Mouse (Mus musculus): ENCODE data around the gene Gm40193. TPM values are rescaled to one million over a fixed set of nuclear protein-coding genes. Genes with fewer than 3 reads are reported as not detected.

Gm40193 gene
- polyA plus RNA-seq, 1 experiment = not detected

DNA sequence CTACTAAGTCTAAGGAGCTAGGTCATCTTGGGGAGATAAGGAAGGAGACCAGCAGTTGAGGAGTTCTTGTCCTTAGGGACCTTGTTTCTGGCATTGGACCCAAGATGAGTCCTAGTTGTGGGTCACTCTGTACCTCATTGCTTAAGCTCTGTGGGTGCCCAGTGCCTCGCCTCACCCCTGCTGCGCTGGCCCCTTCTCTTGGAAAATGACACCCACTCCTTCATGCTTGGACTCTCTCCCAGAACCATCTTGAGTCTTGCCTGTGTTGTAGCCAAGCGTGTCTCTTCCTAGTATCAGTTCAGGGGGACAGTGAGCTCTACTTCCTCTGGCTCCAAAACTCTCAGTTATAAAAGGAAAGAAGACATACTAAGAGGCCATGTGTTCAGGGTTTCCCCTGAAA lies 43.6 kb downstream of the Gm40193 start:
- Histone ChIP-seq H3K4me1 (peaks cover 19% of the 10 kb centered on the region), H3K4me3 (replicated peaks) (no peak overlapping the region), H3K27me3 (replicated peaks) (peaks cover 11% of the 10 kb centered on the region), H3K9me3 (peaks cover 6% of the 10 kb centered on the region), H3K36me3 (replicated peaks; ENCODE audit: low read length) (no peaks in the 10 kb centered on the region)
- TF ChIP-seq GATA1 (IDR thresholded peaks at IDR 0.05; ENCODE audit: borderline replicate concordance, low read length) (no peak), FLI1 (IDR thresholded peaks at IDR 0.05; ENCODE audit: low read length) (no peak)

DNA sequence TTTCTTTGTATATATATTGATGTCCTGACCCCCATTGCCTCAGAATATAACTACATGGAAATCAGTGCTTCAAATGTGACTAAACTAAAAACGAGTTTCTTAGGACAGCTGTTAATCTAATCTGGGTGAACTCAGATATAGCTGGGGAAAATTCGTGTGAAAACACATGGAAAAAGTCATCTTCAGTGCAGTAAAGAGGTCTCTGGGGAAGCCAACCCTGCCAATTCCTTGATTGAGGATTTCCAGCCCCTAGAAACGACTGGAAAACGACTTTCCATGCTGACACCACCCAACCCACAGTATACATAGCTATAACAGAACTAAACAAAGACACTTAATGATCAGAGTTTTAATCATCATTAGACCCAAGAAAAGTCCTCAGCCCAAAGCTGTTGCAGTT lies 44.9 kb downstream of the Gm40193 start:
- TF ChIP-seq FLI1 (IDR thresholded peaks at IDR 0.05; ENCODE audit: low read length) = no peak
- TF ChIP-seq GATA1 (IDR thresholded peaks at IDR 0.05; ENCODE audit: borderline replicate concordance, low read length) = no peak
- no peaks in the 10 kb centered on the region for H3K36me3 ChIP-seq (replicated peaks; ENCODE audit: low read length)
- peaks cover 27% of the 10 kb centered on the region for H3K4me1 ChIP-seq
- no peak overlapping the region for H3K4me3 ChIP-seq (replicated peaks)
- H3K9me3 ChIP-seq = peaks cover 6% of the 10 kb centered on the region
- peaks cover 11% of the 10 kb centered on the region for H3K27me3 ChIP-seq (replicated peaks)

DNA sequence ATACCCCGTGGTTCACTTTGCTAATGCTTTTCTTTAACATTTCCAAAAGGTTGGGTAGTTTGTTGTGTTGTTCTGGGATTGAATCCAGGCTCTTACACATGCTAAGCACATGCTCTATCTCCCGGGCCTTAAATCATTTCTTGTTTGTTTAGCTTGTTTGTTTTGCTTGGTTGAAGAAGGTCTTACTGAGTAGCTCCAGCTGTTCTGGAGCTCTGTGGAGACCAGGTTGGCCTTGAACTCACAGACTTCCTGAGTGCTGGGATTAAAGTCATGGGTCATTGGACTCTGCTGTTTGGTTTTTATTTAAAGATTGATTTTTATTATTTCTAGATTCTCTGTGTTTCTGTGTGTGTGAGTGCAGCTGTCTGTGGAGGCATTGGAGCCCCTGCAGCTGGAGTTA lies 47.2 kb downstream of the Gm40193 start:
- H3K4me1 ChIP-seq = peaks cover 43% of the 10 kb centered on the region
- TF ChIP-seq FLI1 (IDR thresholded peaks at IDR 0.05; ENCODE audit: low read length) = no peak
- H3K36me3 ChIP-seq (replicated peaks; ENCODE audit: low read length) = no peaks in the 10 kb centered on the region
- no peaks in the 10 kb centered on the region for H3K9me3 ChIP-seq
- peaks cover 7% of the 10 kb centered on the region for H3K27me3 ChIP-seq (replicated peaks)
- no peak overlapping the region for H3K4me3 ChIP-seq (replicated peaks)

Other genes starting within 250 kb of the Gm40193 start
- 0.03 TPM in 1 of 2 replicates, not detected in the other for gene Alox12e, start 210.3 kb downstream of the Gm40193 start, polyA plus RNA-seq (2012; ENCODE audit: insufficient read depth, low replicate concordance)
- gene Alox15, start 180.9 kb downstream of the Gm40193 start, polyA plus RNA-seq (2012; ENCODE audit: insufficient read depth, low replicate concordance) = 0.50 TPM in 1 of 2 replicates, not detected in the other
- gene Pelp1, start 122.9 kb downstream of the Gm40193 start, polyA plus RNA-seq (2012; ENCODE audit: insufficient read depth, low replicate concordance) = 30.9 and 36.1 TPM in 2 replicates
- gene Arrb2, start 100.3 kb downstream of the Gm40193 start, polyA plus RNA-seq (2012; ENCODE audit: insufficient read depth, low replicate concordance) = 1,596 and 3,155 TPM in 2 replicates
- 47.7 and 52.0 TPM in 2 replicates for gene Med11, start 81.0 kb downstream of the Gm40193 start, polyA plus RNA-seq (2012; ENCODE audit: insufficient read depth, low replicate concordance)
- 2.1 and 3.6 TPM in 2 replicates for gene Zmynd15, start 73.5 kb downstream of the Gm40193 start, polyA plus RNA-seq (2012; ENCODE audit: insufficient read depth, low replicate concordance)
- gene Cxcl16, start 73.0 kb downstream of the Gm40193 start, polyA plus RNA-seq (2012; ENCODE audit: insufficient read depth, low replicate concordance) = 1.4 and 23.1 TPM in 2 replicates
- 0.55 TPM in 1 of 2 replicates, not detected in the other for gene Tm4sf5, start 27.7 kb downstream of the Gm40193 start, polyA plus RNA-seq (2012; ENCODE audit: insufficient read depth, low replicate concordance)
- gene Vmo1, start 18.3 kb downstream of the Gm40193 start, polyA plus RNA-seq (2012; ENCODE audit: insufficient read depth, low replicate concordance) = not detected in 2 replicates
- gene Gltpd2, start 13.7 kb downstream of the Gm40193 start, polyA plus RNA-seq (2012; ENCODE audit: insufficient read depth, low replicate concordance) = not detected in 2 replicates
- 79.0 and 226 TPM in 2 replicates for gene Psmb6, start 7.6 kb downstream of the Gm40193 start, polyA plus RNA-seq (2012; ENCODE audit: insufficient read depth, low replicate concordance)
- gene Pld2, start 7.1 kb upstream of the Gm40193 start, polyA plus RNA-seq (2012; ENCODE audit: insufficient read depth, low replicate concordance) = 1.1 TPM in 1 of 2 replicates, not detected in the other
- 122 and 129 TPM in 2 replicates for gene Mink1, start 29.9 kb upstream of the Gm40193 start, polyA plus RNA-seq (2012; ENCODE audit: insufficient read depth, low replicate concordance)
- not detected in 2 replicates for gene 4930544D05Rik, start 82.9 kb upstream of the Gm40193 start, polyA plus RNA-seq (2012; ENCODE audit: insufficient read depth, low replicate concordance)
- 0.83 TPM in 1 of 2 replicates, not detected in the other for gene Chrne, start 86.3 kb upstream of the Gm40193 start, polyA plus RNA-seq (2012; ENCODE audit: insufficient read depth, low replicate concordance)
- gene Gp1ba, start 106.2 kb upstream of the Gm40193 start, polyA plus RNA-seq (2012; ENCODE audit: insufficient read depth, low replicate concordance) = 898 and 1,061 TPM in 2 replicates
- 102 and 125 TPM in 2 replicates for gene Rnf167, start 114.3 kb upstream of the Gm40193 start, polyA plus RNA-seq (2012; ENCODE audit: insufficient read depth, low replicate concordance)
- 15.7 and 78.7 TPM in 2 replicates for gene Slc25a11, start 114.5 kb upstream of the Gm40193 start, polyA plus RNA-seq (2012; ENCODE audit: insufficient read depth, low replicate concordance)
- gene Pfn1, start 121.7 kb upstream of the Gm40193 start, polyA plus RNA-seq (2012; ENCODE audit: insufficient read depth, low replicate concordance) = 9,580 and 14,702 TPM in 2 replicates
- gene Eno3, start 124.3 kb upstream of the Gm40193 start, polyA plus RNA-seq (2012; ENCODE audit: insufficient read depth, low replicate concordance) = 4.2 and 8.4 TPM in 2 replicates
- 40.5 and 288 TPM in 2 replicates for gene Spag7, start 136.5 kb upstream of the Gm40193 start, polyA plus RNA-seq (2012; ENCODE audit: insufficient read depth, low replicate concordance)
- 22.6 and 68.5 TPM in 2 replicates for gene Camta2, start 155.2 kb upstream of the Gm40193 start, polyA plus RNA-seq (2012; ENCODE audit: insufficient read depth, low replicate concordance)
- not detected in 2 replicates for gene Inca1, start 167.2 kb upstream of the Gm40193 start, polyA plus RNA-seq (2012; ENCODE audit: insufficient read depth, low replicate concordance)
- gene Kif1c, start 167.6 kb upstream of the Gm40193 start, polyA plus RNA-seq (2012; ENCODE audit: insufficient read depth, low replicate concordance) = 6.4 and 13.9 TPM in 2 replicates
- 0.55 TPM in 1 of 2 replicates, not detected in the other for gene Zfp3, start 231.3 kb upstream of the Gm40193 start, polyA plus RNA-seq (2012; ENCODE audit: insufficient read depth, low replicate concordance)